Mouse (Mus musculus): ENCODE data around the gene Hnf4a.
"Not testable (repeated sequence)": the region's sequence is repeated elsewhere in the genome, so short reads cannot be mapped to it uniquely, and the experiment has no call there.

Gene Hnf4a

DNA sequence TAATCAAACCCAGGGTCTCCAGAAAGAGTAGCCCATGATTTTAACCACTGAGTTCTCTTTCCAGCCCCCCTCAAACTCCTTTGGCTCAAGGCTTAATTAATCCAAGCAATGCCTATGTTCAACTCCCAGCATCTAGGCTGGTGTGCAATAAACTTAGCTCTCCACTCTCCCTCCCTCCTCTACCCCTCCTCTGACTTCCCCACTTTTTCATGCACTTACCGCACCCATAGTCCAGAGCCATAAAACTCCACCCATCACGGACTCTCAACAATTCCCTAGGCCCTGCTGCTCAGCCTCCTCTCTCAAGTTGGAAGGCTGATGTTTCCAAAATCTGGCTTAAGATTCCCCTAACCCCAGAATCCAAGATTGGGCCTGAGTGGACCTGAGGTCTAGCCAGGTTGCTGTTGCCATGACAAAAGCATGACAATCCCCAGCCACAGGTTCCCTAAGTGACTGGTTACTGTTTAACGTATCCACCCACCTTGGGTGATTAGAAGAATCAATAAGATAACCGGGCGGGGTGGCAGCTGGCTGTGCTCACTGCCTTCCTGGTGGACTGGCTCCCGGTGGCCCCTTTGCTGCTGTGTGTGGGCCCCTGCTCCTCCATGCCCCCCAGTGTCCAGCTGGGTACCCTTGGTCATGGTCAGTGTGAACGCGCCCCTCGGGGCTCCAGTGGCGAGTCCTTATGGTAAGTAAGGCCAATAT is at the start of gene Hnf4a:
Hnf4a (plus strand) TSS at position 509 of the 705 bp plus-strand sequence.
- DNase-seq, result peak in 1 of 2 experiments; percentile 33

- DNase-seq, result peak in 1 of 2 experiments; percentile 21
These were observed 47.9 kb upstream of the Hnf4a start for GRCm38 (mm10) chr2:163458539-163459265.

DNA sequence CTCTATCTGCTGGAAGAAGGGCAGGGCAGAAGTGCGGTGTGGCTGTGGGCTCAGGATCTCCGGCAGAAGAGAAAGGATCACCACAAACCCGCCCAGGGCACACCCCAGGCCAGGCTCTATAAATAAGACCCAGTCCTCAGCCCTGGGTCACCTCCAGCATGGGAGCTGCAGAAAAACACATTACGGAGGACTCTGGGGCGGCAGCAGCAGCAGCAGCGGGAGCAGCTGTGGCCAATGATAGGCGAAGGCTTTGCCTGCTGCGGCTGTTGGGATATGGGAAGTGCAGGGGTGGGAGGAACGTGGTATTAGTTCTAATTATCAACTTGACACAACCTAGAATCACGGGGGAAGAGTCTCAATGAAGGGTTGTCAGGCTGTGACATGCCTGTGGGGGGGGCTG is 47.2 kb upstream of the Hnf4a start:
- peak in 1 of 2 experiments; percentile 12 for DNase-seq

DNA sequence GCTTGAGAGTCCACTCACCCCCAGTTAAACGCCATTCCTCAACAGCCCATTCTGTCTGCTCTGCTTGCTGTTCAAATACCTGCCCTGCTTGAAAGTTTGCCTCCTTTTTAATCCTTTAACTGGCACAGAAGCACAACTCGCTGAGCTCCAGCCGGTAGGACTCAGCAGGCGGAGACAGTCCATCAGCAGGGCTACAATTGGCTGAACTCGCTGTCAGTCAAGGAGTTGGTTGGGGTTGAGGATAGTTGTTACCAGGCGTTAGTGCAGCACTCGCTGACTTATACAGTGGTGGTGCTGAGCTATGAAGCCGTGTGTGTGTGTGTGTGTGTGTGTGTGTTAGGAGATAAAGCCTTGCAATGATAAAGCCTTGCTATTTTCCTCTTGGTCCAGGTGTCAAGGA is 46.0 kb upstream of the Hnf4a start:
- no peak for DNase-seq

DNA sequence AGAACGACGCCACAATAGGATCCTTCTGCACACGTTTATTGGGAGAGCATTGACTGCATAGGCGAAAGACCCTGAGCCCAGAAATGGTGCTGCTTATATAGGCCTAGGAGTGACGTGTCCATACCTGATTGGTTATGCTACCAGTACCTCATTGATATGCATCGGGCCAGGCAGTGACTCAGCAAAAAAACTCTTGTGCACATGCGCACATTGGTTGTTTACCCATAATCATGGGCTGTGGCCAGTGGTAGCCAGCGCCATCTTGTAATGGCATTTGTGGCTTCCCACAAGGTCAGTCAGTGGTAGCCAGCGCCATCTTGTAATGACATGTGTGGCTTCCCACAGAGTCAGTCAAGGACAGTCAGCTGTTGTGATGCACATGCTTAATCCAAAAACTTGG is 45.3 kb upstream of the Hnf4a start:
- DNase-seq, result not testable (repeated sequence)

DNA sequence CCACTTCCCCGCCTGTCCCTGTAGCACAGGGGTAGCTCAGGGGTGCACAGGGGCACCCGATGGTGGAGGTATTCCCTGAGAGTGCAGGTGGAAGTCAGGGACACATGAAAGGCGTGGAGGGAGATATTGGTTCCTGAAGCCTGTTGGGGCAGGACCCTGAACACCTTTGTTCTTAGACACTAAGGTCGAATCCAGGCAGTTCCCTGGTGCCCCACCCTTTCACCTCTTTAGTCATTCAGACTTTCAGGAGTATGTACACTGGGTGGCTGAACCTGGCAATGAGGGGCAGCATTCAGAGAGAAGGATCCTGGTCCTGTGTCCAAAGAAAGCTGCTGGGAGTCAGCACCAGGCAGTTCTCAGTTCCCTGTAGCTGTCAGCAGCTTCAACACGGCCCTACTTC is 44.2 kb upstream of the Hnf4a start:
- DNase-seq, result no peak

DNA sequence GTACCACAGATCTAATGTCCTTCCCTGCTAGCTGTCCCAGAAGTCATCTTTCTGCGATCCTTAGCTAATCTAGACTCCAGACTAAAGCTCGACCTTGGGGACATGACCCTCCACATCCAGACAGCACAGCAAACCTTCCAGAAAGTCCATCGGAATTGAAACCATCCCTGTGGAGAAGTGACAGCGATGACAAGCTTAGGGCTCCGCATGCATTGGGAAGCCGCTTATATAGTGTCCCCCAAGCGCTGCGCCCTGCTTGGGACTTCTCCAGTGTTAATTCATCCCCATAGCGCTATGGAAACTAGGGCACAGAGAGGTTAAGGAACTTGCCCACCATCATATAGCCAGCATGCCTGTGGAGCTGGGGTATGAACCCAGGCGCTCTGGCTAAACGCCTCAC is 43.8 kb upstream of the Hnf4a start:
- DNase-seq, result no peak

- no peak for DNase-seq
These were observed 43.3 kb upstream of the Hnf4a start for GRCm38 (mm10) chr2:163463251-163463769.

GRCm38 (mm10) chr2:163463998-163464397 is 42.6 kb upstream of the Hnf4a start:
- DNase-seq, result peak in 1 of 2 experiments; percentile 54

DNA sequence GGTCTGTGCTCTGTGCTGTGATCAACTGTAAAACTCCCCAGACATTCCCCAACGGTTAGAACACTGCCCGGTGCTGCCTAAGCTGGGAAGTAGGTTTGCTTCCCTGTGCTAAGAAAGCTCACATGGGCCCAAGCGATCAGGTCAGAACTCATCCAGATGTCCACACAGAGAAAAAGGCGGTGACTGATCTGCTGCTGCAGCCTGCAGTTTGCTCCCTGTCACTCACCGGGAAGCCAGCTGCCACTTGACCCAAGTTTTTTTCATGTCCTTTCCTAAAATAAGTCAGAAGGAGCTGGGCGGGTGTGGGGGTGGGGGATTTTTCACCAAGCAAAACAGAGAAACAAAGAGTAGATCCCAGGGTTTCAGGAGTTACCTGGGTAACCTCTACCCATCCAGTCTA is 42.0 kb upstream of the Hnf4a start:
- no peak for DNase-seq

GRCm38 (mm10) chr2:163466771-163467170 is 39.8 kb upstream of the Hnf4a start:
- no peak for DNase-seq

DNA sequence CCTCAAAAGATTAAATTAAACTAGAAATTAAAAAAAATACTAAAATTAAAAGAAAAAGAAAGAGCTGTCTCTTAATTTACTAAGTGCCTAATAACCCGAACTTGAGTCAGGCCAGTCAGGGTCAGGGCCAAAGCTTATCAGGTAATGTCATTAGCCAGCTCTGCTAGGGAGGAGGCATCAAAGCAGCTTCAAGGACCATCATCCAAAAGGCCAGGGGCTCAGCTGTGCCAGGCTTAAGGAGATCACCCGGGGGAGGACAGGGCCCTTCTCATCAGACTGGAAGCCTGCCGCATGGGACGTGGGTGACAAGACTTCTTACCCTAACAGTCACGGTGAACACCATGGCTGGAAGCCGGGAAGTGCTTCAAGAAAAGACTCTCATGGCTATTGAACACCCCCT is 39.0 kb upstream of the Hnf4a start:
- DNase-seq, result no peak

DNA sequence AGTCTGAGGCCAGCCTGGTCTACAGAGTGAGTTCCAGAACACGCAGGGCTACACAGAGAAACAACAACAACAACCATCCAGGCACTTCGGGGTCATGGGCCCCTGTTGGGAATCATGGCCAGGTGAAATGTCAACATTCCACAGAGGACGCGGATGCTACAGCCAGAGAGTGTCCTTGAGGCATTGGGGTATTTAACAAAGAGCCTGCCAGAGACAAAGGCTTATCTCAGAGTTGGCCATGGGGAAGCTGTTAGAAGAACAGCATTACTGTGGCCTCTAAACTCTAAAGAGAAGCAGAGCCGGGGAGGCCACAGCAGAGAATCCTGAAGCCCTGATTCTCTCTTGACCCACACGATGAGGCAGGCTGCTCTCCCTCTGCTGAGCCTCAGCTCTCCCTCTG is 37.7 kb upstream of the Hnf4a start:
- no peak for DNase-seq

- DNase-seq, result no peak
These were observed 36.9 kb upstream of the Hnf4a start for GRCm38 (mm10) chr2:163469711-163470110.

- DNase-seq, result no peak
These were observed 35.5 kb upstream of the Hnf4a start for GRCm38 (mm10) chr2:163471136-163471535.

- peak; percentile 31 to 65 for DNase-seq
These were observed 34.7 kb upstream of the Hnf4a start for GRCm38 (mm10) chr2:163471710-163472465.

DNA sequence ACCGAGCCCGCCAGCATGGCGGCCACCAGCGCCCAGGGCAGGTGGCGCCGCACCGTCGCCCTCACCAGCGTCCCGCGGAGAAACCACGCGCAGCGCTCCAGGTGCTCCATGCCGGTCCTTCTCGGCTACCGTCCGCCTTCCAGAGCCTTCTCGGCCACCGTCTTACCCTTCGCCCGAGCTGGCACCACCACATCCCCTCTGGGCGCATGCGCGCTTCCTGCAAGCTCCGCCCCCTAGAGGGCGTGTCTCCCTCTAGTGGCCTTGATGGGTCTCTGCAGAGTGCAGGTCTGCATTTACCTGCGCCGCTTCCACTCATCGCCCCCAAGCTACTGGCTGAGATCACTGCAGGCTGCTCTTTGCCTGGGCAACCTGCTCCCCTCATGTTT is 34.1 kb upstream of the Hnf4a start, which contains the start of gene Fitm2:
Fitm2 (minus strand) TSS at position 164 of the 386 bp plus-strand sequence.
- DNase-seq, result peak; percentile 97 to 98

GRCm38 (mm10) chr2:163480191-163480825 is 26.3 kb upstream of the Hnf4a start:
- peak; percentile 35 to 46 for DNase-seq

- DNase-seq, result peak; percentile 50 to 71
These were observed 25.0 kb upstream of the Hnf4a start for GRCm38 (mm10) chr2:163481539-163482029.

- peak in 1 of 2 experiments; percentile 1 for DNase-seq
These were observed 19.2 kb upstream of the Hnf4a start for GRCm38 (mm10) chr2:163487360-163487759.

DNA sequence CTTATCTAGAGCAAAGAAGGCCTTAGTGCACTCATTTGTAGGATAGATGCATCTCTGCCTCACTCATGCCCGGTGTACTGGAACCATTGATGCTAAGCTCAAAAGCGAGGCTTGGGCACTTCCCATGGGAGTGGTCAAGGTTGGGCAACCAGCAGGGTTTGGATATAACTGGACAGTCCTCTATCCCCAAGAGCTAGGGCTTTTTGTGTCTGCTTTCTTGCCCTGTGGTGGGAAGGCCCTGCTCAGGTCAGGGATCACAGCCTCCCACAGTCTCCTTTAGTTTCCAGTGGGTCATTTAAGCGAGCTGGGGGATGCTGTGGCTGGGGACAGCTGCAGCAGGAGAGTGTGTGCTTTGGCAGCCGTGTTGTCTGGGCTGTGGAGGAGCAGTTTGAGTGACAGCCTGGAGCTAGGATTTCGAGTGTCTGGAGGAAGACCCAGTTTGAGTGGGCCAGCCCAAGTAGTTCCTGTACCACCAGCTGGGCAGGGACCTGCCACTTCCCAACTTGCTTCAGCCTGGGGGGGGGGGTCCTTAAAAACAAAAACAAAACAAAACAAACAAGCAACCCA is 16.8 kb upstream of the Hnf4a start:
- DNase-seq, result peak in 1 of 2 experiments; percentile 26

- DNase-seq, result peak in 1 of 2 experiments; percentile 17
These were observed 16.0 kb upstream of the Hnf4a start for GRCm38 (mm10) chr2:163490656-163491055.

All from kidney, postnatal 25 days (tissue).